Mouse (Mus musculus) stomach, embryonic 15.5 days (tissue): ENCODE data around the gene Depp1. TPM values are rescaled to one million over a fixed set of nuclear protein-coding genes. Genes with fewer than 3 reads are reported as not detected.

ENCODE experiments used
- ATAC-seq: fragments of 200-750 bp; cut with Nextera tagmentation; 2 replicates; pipeline ENCODE4 v1.8.0; 2017; ENCODE audit warnings: low read depth, moderate number of reproducible peaks, moderate TSS enrichment; ENCODE audit not compliant: insufficient read depth, low FRiP score
- H3K27ac ChIP-seq: fragments of 300-500 bp; sonication (generic); 2 replicates; pipeline ENCODE4 v1.5.1; 2015; ENCODE audit warnings: mild to moderate bottlenecking, inconsistent platforms
- H3K27me3 ChIP-seq: fragments of 300-500 bp; sonication (generic); replicated peaks from 2 replicates; pipeline ENCODE4 v1.6.1; 2015; ENCODE audit warnings: inconsistent platforms
- H3K36me3 ChIP-seq: fragments of 300-500 bp; sonication (generic); 2 replicates; pipeline ENCODE4 v1.6.1; 2015; ENCODE audit warnings: inconsistent platforms
- H3K4me1 ChIP-seq: fragments of 300-500 bp; sonication (generic); 2 replicates; pipeline ENCODE4 v1.6.1; 2015; ENCODE audit warnings: inconsistent platforms
- H3K4me2 ChIP-seq: fragments of 300-500 bp; sonication (generic); 2 replicates; pipeline ENCODE4 v1.6.1; 2015; ENCODE audit warnings: mild to moderate bottlenecking, inconsistent platforms
- H3K4me3 ChIP-seq: fragments of 300-500 bp; sonication (generic); replicated peaks from 2 replicates; pipeline ENCODE4 v1.5.1; 2015; ENCODE audit warnings: inconsistent platforms
- H3K9ac ChIP-seq: fragments of 300-500 bp; sonication (generic); 2 replicates; pipeline ENCODE4 v1.6.1; 2015; ENCODE audit warnings: inconsistent platforms
- H3K9me3 ChIP-seq: fragments of 300-500 bp; sonication (generic); 2 replicates; pipeline ENCODE4 v1.6.1; 2016; ENCODE audit warnings: inconsistent platforms
- WGBS: fragments of 180-500 bp; shearing (Covaris S2); methylation state at CpG from one replicate; pipeline ENCODE4 v1.1.7; 2015; 5-methylcytosine and 5-hydroxymethylcytosine counted together
- polyA plus RNA-seq: library from polyadenylated mRNA; unstranded; fragments of >200 nt; fragmentation: Nextera tagmentation; extraction: Ambion mirVana; gene quantifications from 2 replicates; pipeline ENCODE4 v1.2.1, GENCODE M21; 2015

Depp1 gene
- polyA plus RNA-seq, 1 experiment from 2014 or later = 32.2 TPM

- no peaks in the 10 kb centered on the region for H3K27me3 ChIP-seq
- peak overlapping the region; percentile 40 for H3K4me2 ChIP-seq
- H3K27ac ChIP-seq = no peak overlapping the region
- H3K9ac ChIP-seq = no peak overlapping the region
- H3K9me3 ChIP-seq = no peaks in the 10 kb centered on the region
- peak overlapping the region; percentile 30 for H3K4me3 ChIP-seq
- H3K36me3 ChIP-seq = no peaks in the 10 kb centered on the region
- ATAC-seq = no peak
- peaks cover 13% of the 10 kb centered on the region for H3K4me1 ChIP-seq
- 63% methylated on average over 20 of the region's 20 CpGs for WGBS
These were observed 1.2 kb downstream of the Depp1 start for GRCm38 (mm10) chr6:116651437-116652118.

- Histone ChIP-seq H3K9me3 (no peaks in the 10 kb centered on the region), H3K27ac (no peak overlapping the region), H3K4me1 (peaks cover 13% of the 10 kb centered on the region), H3K9ac (no peak overlapping the region), H3K27me3 (no peaks in the 10 kb centered on the region), H3K36me3 (no peaks in the 10 kb centered on the region), H3K4me3 (no peak overlapping the region), H3K4me2 (no peak overlapping the region)
- WGBS = 76% methylated on average over 3 of the region's 3 CpGs
- ATAC-seq = no peak
These were observed 2.8 kb downstream of the Depp1 start for GRCm38 (mm10) chr6:116653191-116653590.

DNA sequence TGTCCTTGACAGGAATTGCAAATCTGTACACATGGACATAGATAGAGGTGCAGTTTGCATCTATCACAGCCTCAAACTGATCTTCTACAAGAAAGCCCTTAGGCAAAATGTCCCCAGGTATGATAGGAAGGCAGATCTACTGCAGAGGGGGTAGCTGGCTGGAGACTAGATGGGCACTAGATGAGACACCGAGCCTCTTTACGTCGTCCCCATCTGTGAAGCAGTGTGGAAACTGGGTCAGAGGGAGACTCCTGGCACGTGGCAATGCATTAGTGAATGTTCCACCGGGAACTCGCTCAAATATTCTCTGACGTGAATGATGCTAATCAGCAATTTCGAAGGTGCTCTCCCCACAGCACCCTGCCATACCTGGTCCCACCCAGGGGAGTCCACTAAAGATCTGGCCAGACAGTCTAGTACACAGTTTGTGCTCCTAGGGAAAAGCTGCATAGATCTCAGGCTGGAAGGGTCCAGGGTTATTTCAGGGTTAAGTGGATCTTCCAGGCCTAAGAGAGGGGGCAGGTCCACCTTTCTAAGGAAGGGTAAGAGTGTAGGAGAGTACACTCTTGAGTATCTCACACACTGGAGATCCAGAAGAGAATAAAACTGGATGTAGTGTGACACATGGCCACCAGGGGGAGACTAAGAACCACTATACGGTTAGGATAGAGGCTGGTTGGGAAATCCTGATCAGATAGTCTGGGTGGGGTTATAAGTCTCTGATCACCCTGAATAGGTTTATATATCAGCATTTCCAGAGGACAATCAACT lies 3.5 kb downstream of the Depp1 start:
- Histone ChIP-seq H3K36me3 (no peaks in the 10 kb centered on the region), H3K9me3 (no peaks in the 10 kb centered on the region), H3K27ac (no peak overlapping the region), H3K4me3 (no peak overlapping the region), H3K9ac (no peak overlapping the region), H3K4me2 (no peak overlapping the region), H3K4me1 (peaks cover 13% of the 10 kb centered on the region), H3K27me3 (no peaks in the 10 kb centered on the region)
- 55% methylated on average over 9 of the region's 9 CpGs for WGBS
- no peak for ATAC-seq

DNA sequence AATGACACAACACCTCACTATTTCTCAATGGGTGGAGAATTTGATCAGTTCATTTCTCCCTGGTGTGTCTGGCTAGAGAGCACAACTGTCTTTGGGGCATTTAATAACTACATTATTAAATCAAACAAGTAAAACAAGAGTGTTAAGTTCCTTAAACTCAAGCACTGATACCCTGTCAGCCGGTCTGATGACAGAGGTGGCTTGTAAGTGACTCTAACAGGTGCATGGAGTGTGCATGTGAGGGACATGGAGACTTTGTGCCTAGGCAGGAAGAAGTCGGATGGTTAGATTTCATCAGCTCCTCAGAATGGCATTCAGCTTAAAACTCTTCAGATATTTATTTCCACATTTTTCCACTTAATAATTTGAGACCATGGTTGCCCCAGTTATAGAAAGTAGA lies 13.0 kb downstream of the Depp1 start:
- H3K9me3 ChIP-seq = no peaks in the 10 kb centered on the region
- no peak overlapping the region for H3K27ac ChIP-seq
- ATAC-seq = no peak
- 84% methylated on average over 2 of the region's 2 CpGs for WGBS
- no peak overlapping the region for H3K4me3 ChIP-seq
- H3K4me2 ChIP-seq = no peak overlapping the region
- H3K36me3 ChIP-seq = no peaks in the 10 kb centered on the region
- H3K9ac ChIP-seq = no peak overlapping the region
- no peaks in the 10 kb centered on the region for H3K27me3 ChIP-seq
- H3K4me1 ChIP-seq = no peaks in the 10 kb centered on the region

GRCm38 (mm10) chr6:116664031-116664430 lies 13.6 kb downstream of the Depp1 start:
- no peak overlapping the region for H3K4me3 ChIP-seq
- H3K4me2 ChIP-seq = no peak overlapping the region
- ATAC-seq = no peak
- no peak overlapping the region for H3K27ac ChIP-seq
- no peaks in the 10 kb centered on the region for H3K9me3 ChIP-seq
- 69% methylated on average over 6 of the region's 6 CpGs for WGBS
- no peaks in the 10 kb centered on the region for H3K4me1 ChIP-seq
- H3K27me3 ChIP-seq = no peaks in the 10 kb centered on the region
- H3K9ac ChIP-seq = no peak overlapping the region
- H3K36me3 ChIP-seq = no peaks in the 10 kb centered on the region

GRCm38 (mm10) chr6:116664830-116665229 lies 14.4 kb downstream of the Depp1 start:
- Histone ChIP-seq H3K4me1 (no peaks in the 10 kb centered on the region), H3K4me3 (no peak overlapping the region), H3K27me3 (no peaks in the 10 kb centered on the region), H3K9me3 (no peaks in the 10 kb centered on the region), H3K4me2 (no peak overlapping the region), H3K36me3 (no peaks in the 10 kb centered on the region), H3K27ac (no peak overlapping the region), H3K9ac (no peak overlapping the region)
- no peak for ATAC-seq
- 72% methylated on average over 3 of the region's 3 CpGs for WGBS

GRCm38 (mm10) chr6:116666085-116666750 lies 15.8 kb downstream of the Depp1 start:
- WGBS = 81% methylated on average over 12 of the region's 12 CpGs
- no peak overlapping the region for H3K27ac ChIP-seq
- no peaks in the 10 kb centered on the region for H3K27me3 ChIP-seq
- no peak for ATAC-seq
- H3K4me1 ChIP-seq = peaks cover 12% of the 10 kb centered on the region; the same call in 1 of the 2 replicates
- no peak overlapping the region for H3K4me2 ChIP-seq
- H3K4me3 ChIP-seq = no peak overlapping the region
- H3K9ac ChIP-seq = no peak overlapping the region
- no peaks in the 10 kb centered on the region for H3K36me3 ChIP-seq
- H3K9me3 ChIP-seq = no peaks in the 10 kb centered on the region

- H3K9me3 ChIP-seq = no peaks in the 10 kb centered on the region
- no peak overlapping the region for H3K27ac ChIP-seq
- H3K36me3 ChIP-seq = no peaks in the 10 kb centered on the region
- H3K4me2 ChIP-seq = no peak overlapping the region
- ATAC-seq = no peak
- no peak overlapping the region for H3K4me3 ChIP-seq
- peaks cover 16% of the 10 kb centered on the region; the same call in 1 of the 2 replicates for H3K4me1 ChIP-seq
- 67% methylated on average over 3 of the region's 3 CpGs for WGBS
- no peak overlapping the region for H3K9ac ChIP-seq
- no peaks in the 10 kb centered on the region for H3K27me3 ChIP-seq
These were observed 16.5 kb downstream of the Depp1 start for GRCm38 (mm10) chr6:116666892-116667291.

DNA sequence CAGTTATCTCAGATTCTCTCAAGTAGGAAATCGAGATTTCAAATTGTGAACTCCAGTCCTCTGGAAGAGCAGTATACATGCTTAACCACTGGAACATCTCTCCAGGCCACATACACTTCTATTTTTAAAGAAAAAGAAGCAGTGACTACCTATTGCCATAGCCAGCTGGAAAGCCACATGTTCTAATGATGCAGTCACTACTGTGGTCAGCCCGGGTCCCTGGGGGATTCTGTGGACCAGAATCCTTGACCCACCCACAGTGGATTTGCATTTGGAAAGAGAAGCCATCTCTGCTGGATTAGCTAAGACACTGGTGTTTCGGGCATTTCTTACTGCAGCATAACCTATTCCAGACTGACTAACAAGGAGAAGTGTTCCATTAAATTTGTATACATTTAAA lies 17.0 kb downstream of the Depp1 start:
- Histone ChIP-seq H3K27ac (no peak overlapping the region), H3K36me3 (no peaks in the 10 kb centered on the region), H3K4me1 (peaks cover 16% of the 10 kb centered on the region; the same call in 1 of the 2 replicates), H3K4me3 (no peak overlapping the region), H3K27me3 (no peaks in the 10 kb centered on the region), H3K9ac (no peak overlapping the region), H3K4me2 (no peak overlapping the region), H3K9me3 (no peaks in the 10 kb centered on the region)
- WGBS = 60% methylated on average over 3 of the region's 3 CpGs
- no peak for ATAC-seq

GRCm38 (mm10) chr6:116668682-116669470 lies 18.5 kb downstream of the Depp1 start:
- Histone ChIP-seq H3K36me3 (no peaks in the 10 kb centered on the region), H3K27ac (no peak overlapping the region), H3K4me2 (no peak overlapping the region), H3K9ac (no peak overlapping the region), H3K4me3 (no peak overlapping the region), H3K9me3 (no peaks in the 10 kb centered on the region), H3K27me3 (no peaks in the 10 kb centered on the region), H3K4me1 (peaks cover 25% of the 10 kb centered on the region)
- no peak for ATAC-seq
- 45% methylated on average over 11 of the region's 11 CpGs for WGBS

DNA sequence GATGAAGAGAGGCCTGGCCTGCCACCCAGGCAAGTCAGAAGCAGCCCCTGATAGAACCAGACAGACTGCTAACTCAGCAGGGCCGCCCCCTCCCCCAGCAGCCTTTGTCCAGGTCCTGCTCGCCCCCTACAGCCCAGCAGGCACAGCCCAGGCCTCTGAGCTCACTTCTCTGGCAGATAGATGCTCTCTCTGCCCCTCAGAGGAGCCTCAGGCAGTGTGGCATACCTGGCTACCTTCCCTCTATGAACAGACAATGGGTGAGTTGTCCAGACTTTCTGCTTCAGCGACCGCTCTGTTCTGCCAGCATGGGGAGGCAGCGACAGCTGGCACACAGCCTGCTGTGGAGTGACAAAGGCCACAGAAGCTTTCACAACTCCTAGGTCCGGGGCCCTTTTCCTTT lies 19.7 kb downstream of the Depp1 start:
- ATAC-seq = no peak
- Histone ChIP-seq H3K4me3 (no peak overlapping the region), H3K27ac (no peak overlapping the region), H3K9ac (no peak overlapping the region), H3K9me3 (no peaks in the 10 kb centered on the region), H3K4me1 (peaks cover 32% of the 10 kb centered on the region), H3K36me3 (no peaks in the 10 kb centered on the region), H3K27me3 (no peaks in the 10 kb centered on the region), H3K4me2 (no peak overlapping the region)
- WGBS = 55% methylated on average over 6 of the region's 6 CpGs
